Mouse (Mus musculus) CH12.LX (cell line): ENCODE results near the gene Stat6. TPM values are rescaled to one million over a fixed set of nuclear protein-coding genes. Genes with fewer than 3 reads are reported as not detected.
"Not testable (repeated sequence)": the region's sequence is repeated elsewhere in the genome, so short reads cannot be mapped to it uniquely, and the experiment has no call there.

Experiments
- DNase-seq: peaks from one replicate; pipeline ENCODE4 v3.0.0-alpha.2; 2013; ENCODE audit errors: extremely low read depth
- H3K27ac ChIP-seq: 2 replicates; pipeline ENCODE4 v1.5.1; 2012; ENCODE audit warnings: low read depth, mild to moderate bottlenecking, control low read depth, moderate library complexity; ENCODE audit not compliant: insufficient read depth
- H3K27me3 ChIP-seq: replicated peaks from 2 replicates; pipeline ENCODE3; 2012; ENCODE audit warnings: inconsistent platforms
- H3K36me3 ChIP-seq, 2 experiments: replicated peaks in 1 of 2; 2 replicates each; pipeline versions ENCODE3 to v1.6.1; 2012; ENCODE audit warnings: inconsistent platforms in 1 of 2, low read length in 1 of 2, mild to moderate bottlenecking in 1 of 2, mixed read lengths in 1 of 2, moderate library complexity in 1 of 2; ENCODE audit not compliant: control insufficient read depth in 1 of 2, insufficient read depth in 1 of 2
- H3K4me1 ChIP-seq, 2 experiments: 2 replicates each; pipeline ENCODE4 v1.6.1; 2012; ENCODE audit warnings: inconsistent platforms in 1 of 2, moderate library complexity in 1 of 2; ENCODE audit not compliant: insufficient read depth in 2 of 2, control insufficient read depth in 1 of 2
- H3K4me2 ChIP-seq: 2 replicates; pipeline ENCODE4 v1.6.1; 2012; ENCODE audit warnings: low read depth, mild to moderate bottlenecking, control low read depth; ENCODE audit not compliant: poor library complexity, insufficient read depth, severe bottlenecking
- H3K4me3 ChIP-seq, 3 experiments: fragments of 150-350 bp in 1 of 3; sonication (generic) in 1 of 3; replicated peaks in 1 of 3; 2 replicates each; pipeline versions ENCODE3 to v1.5.1; 2011 to 2012; ENCODE audit warnings: low read depth in 2 of 3, low read length in 2 of 3, mild to moderate bottlenecking in 2 of 3, moderate library complexity in 2 of 3, control low read depth in 1 of 3, improper control_type of control experiment in 1 of 3, inconsistent platforms in 1 of 3, mixed read lengths in 1 of 3; ENCODE audit not compliant: poor library complexity in 1 of 3
- H3K79me2 ChIP-seq: replicated peaks from 2 replicates; pipeline ENCODE4 v1.6.1; 2012; ENCODE audit warnings: mild to moderate bottlenecking, moderate library complexity; ENCODE audit not compliant: control insufficient read depth, poor library complexity, insufficient read depth, severe bottlenecking; ENCODE audit errors: extremely low read depth
- H3K9ac ChIP-seq: 2 replicates; pipeline ENCODE4 v1.6.1; 2012; ENCODE audit warnings: low read depth, mild to moderate bottlenecking, control low read depth, moderate library complexity; ENCODE audit not compliant: insufficient read depth
- H3K9me3 ChIP-seq: replicated peaks from 2 replicates; pipeline ENCODE3; 2012; ENCODE audit warnings: low read length, inconsistent platforms, mixed read lengths
- CTCF ChIP-seq, 2 experiments: IDR thresholded peaks in 1 of 2; conservative IDR thresholded peaks in 1 of 2; 2 replicates each; pipeline ENCODE4 v1.5.1; 2011 to 2012; ENCODE audit warnings: low read depth in 2 of 2, low read length in 2 of 2, improper control_type of control experiment in 1 of 2, inconsistent platforms in 1 of 2, mild to moderate bottlenecking in 1 of 2, moderate library complexity in 1 of 2
- E2F4 ChIP-seq: IDR thresholded peaks from 2 replicates; pipeline ENCODE4 v1.6.1; 2011; ENCODE audit warnings: low read depth, low read length, improper control_type of control experiment; ENCODE audit not compliant: insufficient replicate concordance
- IRF4 ChIP-seq: IDR thresholded peaks from 2 replicates; pipeline ENCODE4 v1.6.1; 2014; ENCODE audit warnings: low read depth, mild to moderate bottlenecking, inconsistent platforms, low read length, improper control_type of control experiment
- MAX ChIP-seq: IDR thresholded peaks from 2 replicates; pipeline ENCODE4 v1.6.1; 2011; ENCODE audit warnings: low read length, improper control_type of control experiment
- MEF2A ChIP-seq: IDR thresholded peaks from 2 replicates; pipeline ENCODE4 v1.6.1; 2014; ENCODE audit warnings: low read depth, mild to moderate bottlenecking, inconsistent platforms, low read length, improper control_type of control experiment, borderline replicate concordance
- NELFE ChIP-seq: IDR thresholded peaks from 2 replicates; pipeline ENCODE4 v1.6.1; 2011; ENCODE audit warnings: low read depth, low read length, improper control_type of control experiment
- NRF1 ChIP-seq: IDR thresholded peaks from 2 replicates; pipeline ENCODE4 v1.6.1; 2014; ENCODE audit warnings: low read depth, mild to moderate bottlenecking, inconsistent platforms, low read length, improper control_type of control experiment, moderate library complexity
- PAX5 ChIP-seq: IDR thresholded peaks from 2 replicates; pipeline ENCODE4 v1.6.1; 2012; ENCODE audit warnings: low read length, inconsistent platforms, mixed read lengths
- POLR2AphosphoS2 ChIP-seq: IDR thresholded peaks from 2 replicates; pipeline ENCODE4 v1.6.1; 2011; ENCODE audit warnings: low read depth, low read length, improper control_type of control experiment
- SMC3 ChIP-seq: IDR thresholded peaks from 2 replicates; pipeline ENCODE4 v1.6.1; 2011; ENCODE audit warnings: low read depth, low read length, improper control_type of control experiment
- UBTF ChIP-seq: IDR thresholded peaks from 2 replicates; pipeline ENCODE4 v1.6.1; 2012; ENCODE audit warnings: low read depth, mild to moderate bottlenecking, inconsistent platforms, low read length, improper control_type of control experiment, moderate library complexity
- USF2 ChIP-seq: conservative IDR thresholded peaks from 2 replicates; pipeline ENCODE4 v1.6.1; 2011; ENCODE audit warnings: low read depth, low read length, improper control_type of control experiment
- dilution Hi-C: fragments of 300-500 bp; cut with MboI; formaldehyde crosslinking; loops from 2 replicates; pipeline ENCODE4 v1.14.3; 2020; ENCODE audit warnings: low sequenced_read_pairs; ENCODE audit not compliant: extremely low pct_unique_long_range_greater_than_20kb, extremely low pct_ligation_motif_present
- in situ Hi-C: fragments of 300-500 bp; cut with MboI; formaldehyde crosslinking; loops from 3 replicates; pipeline ENCODE4 v1.14.3; 2019; ENCODE audit warnings: low sequenced_read_pairs, low pct_ligation_motif_present, low pct_unique_long_range_greater_than_20kb, mixed read lengths
- polyA plus RNA-seq: library from polyadenylated mRNA; unstranded; fragments of >175 nt; gene quantifications from 2 replicates; pipeline ENCODE4 v1.2.1, GENCODE M21; 2012; ENCODE audit warnings: low read depth; ENCODE audit not compliant: insufficient read length
- total RNA-seq, 2 experiments: library from RNA; depleted of rRNA; stranded (reverse); fragments of 300-350 nt in 1 of 2; fragments of >200 nt in 1 of 2; gene quantifications; 2 replicates each; pipeline ENCODE4 v1.2.3; 2012 to 2014

The Stat6 gene
- total and polyA plus RNA-seq, 3 experiments: 71.5 to 76.6 (median 72.1) TPM

GRCm38 (mm10) chr10:127654970-127655579 is 12.3 kb downstream of the Stat6 start:
- Histone ChIP-seq H3K9ac (no peak overlapping the region), H3K4me2 (no peak overlapping the region), H3K4me1 (peaks cover 0 to 9% of the 10 kb centered on the region in 2 experiments; a peak in 2 of 4 replicates), H3K27ac (no peak overlapping the region), H3K9me3 (no peaks in the 10 kb centered on the region), H3K79me2 (no peaks in the 10 kb centered on the region), H3K4me3 (no peak overlapping the region), H3K36me3 (peaks cover 89 to 94% of the 10 kb centered on the region in 2 experiments), H3K27me3 (no peaks in the 10 kb centered on the region)
- in situ Hi-C loops: no loop called here
- dilution Hi-C loops: no loop called here
- TF ChIP-seq CTCF (conservative IDR thresholded peaks at IDR 0.05 in 1 of 2, IDR thresholded peaks at IDR 0.05 in 1 of 2; ENCODE audit: low read depth in 2 of 2, low read length in 2 of 2): no peak
- no peak for TF ChIP-seq IRF4
- TF ChIP-seq MAX: no peak
- no peak for TF ChIP-seq E2F4
- TF ChIP-seq SMC3: no peak
- DNase-seq: no peak

- H3K4me3 ChIP-seq, dilution Hi-C loops, H3K9ac ChIP-seq, DNase-seq, H3K79me2 ChIP-seq, H3K4me2 ChIP-seq, in situ Hi-C loops, H3K27me3 ChIP-seq, H3K27ac ChIP-seq, H3K9me3 ChIP-seq: not testable (repeated sequence)
- peaks cover 12 to 32% of the 10 kb centered on the region in 2 experiments for H3K4me1 ChIP-seq
- peaks cover 70 to 83% of the 10 kb centered on the region in 2 experiments for H3K36me3 ChIP-seq
Observed at GRCm38 (mm10) chr10:127657617-127658016, 14.8 kb downstream of the Stat6 start.

- dilution Hi-C loops (no loop called here), in situ Hi-C loops (no loop called here)
- Histone ChIP-seq H3K27me3 (no peaks in the 10 kb centered on the region), H3K9ac (no peak overlapping the region), H3K4me2 (no peak overlapping the region), H3K36me3 (peaks cover 65 to 80% of the 10 kb centered on the region in 2 experiments), H3K4me1 (peaks cover 14 to 36% of the 10 kb centered on the region in 2 experiments), H3K4me3 (no peak overlapping the region), H3K79me2 (no peaks in the 10 kb centered on the region), H3K27ac (no peak overlapping the region), H3K9me3 (no peaks in the 10 kb centered on the region)
- TF ChIP-seq NELFE (no peak), PAX5 (no peak), UBTF (no peak), POLR2AphosphoS2 (no peak), MEF2A (no peak), USF2 (0 out of 2 replicates have a peak, but pooled peaks have one; percentile 18), NRF1 (no peak)
- DNase-seq: no peak
Observed at GRCm38 (mm10) chr10:127658076-127658475, 15.3 kb downstream of the Stat6 start.
